Mouse (Mus musculus) midbrain, embryonic 15.5 days (tissue): Measurements from ENCODE around the gene Gstt1. TPM values are rescaled to one million over a fixed set of nuclear protein-coding genes. Genes with fewer than 3 reads are reported as not detected.
"Not testable (repeated sequence)": the region's sequence is repeated elsewhere in the genome, so short reads cannot be mapped to it uniquely, and the experiment has no call there.

ENCODE experiments used
- ATAC-seq: fragments of 200-750 bp; cut with Nextera tagmentation; replicated peaks from 2 replicates; pipeline ENCODE4 v1.8.0; 2017; ENCODE audit warnings: moderate TSS enrichment
- H3K27ac ChIP-seq: fragments of 300-500 bp; sonication (generic); 2 replicates; pipeline ENCODE4 v1.5.1; 2015; ENCODE audit warnings: mild to moderate bottlenecking, inconsistent platforms
- H3K27me3 ChIP-seq: fragments of 300-500 bp; sonication (generic); replicated peaks from 2 replicates; pipeline ENCODE4 v1.6.1; 2015; ENCODE audit warnings: inconsistent platforms
- H3K36me3 ChIP-seq: fragments of 300-500 bp; sonication (generic); replicated peaks from 2 replicates; pipeline ENCODE4 v1.6.1; 2015; ENCODE audit warnings: inconsistent platforms
- H3K4me1 ChIP-seq: fragments of 300-500 bp; sonication (generic); 2 replicates; pipeline ENCODE4 v1.6.1; 2015; ENCODE audit warnings: inconsistent platforms
- H3K4me2 ChIP-seq: fragments of 300-500 bp; sonication (generic); 2 replicates; pipeline ENCODE4 v1.6.1; 2015; ENCODE audit warnings: inconsistent platforms, mild to moderate bottlenecking, moderate library complexity
- H3K4me3 ChIP-seq: fragments of 300-500 bp; sonication (generic); 2 replicates; pipeline ENCODE4 v1.5.1; 2015; ENCODE audit warnings: mild to moderate bottlenecking, inconsistent platforms
- H3K9ac ChIP-seq: fragments of 300-500 bp; sonication (generic); 2 replicates; pipeline ENCODE4 v1.6.1; 2015; ENCODE audit warnings: mild to moderate bottlenecking, inconsistent platforms
- H3K9me3 ChIP-seq: fragments of 300-500 bp; sonication (generic); 2 replicates; pipeline ENCODE4 v1.6.1; 2016; ENCODE audit warnings: inconsistent platforms
- WGBS: fragments of 180-500 bp; shearing (Covaris S2); methylation state at CpG from one replicate; pipeline ENCODE4 v1.1.7; 2015; ENCODE audit warnings: mixed read lengths; 5-methylcytosine and 5-hydroxymethylcytosine counted together
- polyA plus RNA-seq: library from polyadenylated mRNA; unstranded; fragments of >200 nt; fragmentation: Nextera tagmentation; extraction: Ambion mirVana; gene quantifications from 2 replicates; pipeline ENCODE4 v1.2.1, GENCODE M21; 2015

Gene Gstt1
- 14.5 and 16.9 TPM in 2 replicates for polyA plus RNA-seq

DNA sequence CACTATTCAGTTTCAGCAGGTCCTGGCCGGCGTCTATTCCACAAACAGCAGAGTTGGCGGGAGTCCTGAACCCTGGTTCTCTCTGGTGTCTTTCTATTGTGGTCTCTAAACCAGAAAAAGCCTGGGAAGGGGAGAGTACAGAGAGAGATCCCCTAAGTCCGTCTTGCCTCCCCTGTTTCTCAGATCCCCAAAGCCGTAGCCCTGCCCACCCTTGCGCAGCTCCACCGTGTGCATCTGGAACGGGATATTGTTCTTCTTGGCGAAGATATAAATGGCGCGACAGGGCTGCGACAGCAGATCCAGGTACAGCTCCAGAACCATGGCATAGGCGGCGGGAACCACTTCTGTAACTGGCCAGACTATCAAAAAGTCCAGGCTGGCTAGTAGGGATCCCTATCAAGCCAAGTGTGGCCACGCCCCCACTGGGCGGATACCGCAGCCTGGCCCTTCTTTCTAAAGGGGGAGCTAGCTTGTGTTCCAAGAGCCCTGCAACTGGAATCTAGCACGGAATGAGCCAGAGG lies at the start of gene Gstt1:
Gene Gstt1, minus strand, starts transcription at position 409 of the 521 bp plus-strand sequence.
- peak; percentile 33 for ATAC-seq
- WGBS, result 3% methylated on average over 18 of the region's 18 CpGs
- no peaks in the 10 kb centered on the region for H3K27me3 ChIP-seq
- no peaks in the 10 kb centered on the region for H3K9me3 ChIP-seq
- H3K27ac ChIP-seq, result peak within 1 kb of the TSS; percentile 11; the same call in 1 of the 2 replicates
- peak within 1 kb of the TSS; percentile 34 for H3K4me3 ChIP-seq
- peak within 1 kb of the TSS; percentile 36 for H3K9ac ChIP-seq
- H3K4me1 ChIP-seq, result peaks cover 17% of the 10 kb centered on the region; the same call in 1 of the 2 replicates
- no peaks in the 10 kb centered on the region for H3K36me3 ChIP-seq
- peak within 1 kb of the TSS; percentile 54 for H3K4me2 ChIP-seq

DNA sequence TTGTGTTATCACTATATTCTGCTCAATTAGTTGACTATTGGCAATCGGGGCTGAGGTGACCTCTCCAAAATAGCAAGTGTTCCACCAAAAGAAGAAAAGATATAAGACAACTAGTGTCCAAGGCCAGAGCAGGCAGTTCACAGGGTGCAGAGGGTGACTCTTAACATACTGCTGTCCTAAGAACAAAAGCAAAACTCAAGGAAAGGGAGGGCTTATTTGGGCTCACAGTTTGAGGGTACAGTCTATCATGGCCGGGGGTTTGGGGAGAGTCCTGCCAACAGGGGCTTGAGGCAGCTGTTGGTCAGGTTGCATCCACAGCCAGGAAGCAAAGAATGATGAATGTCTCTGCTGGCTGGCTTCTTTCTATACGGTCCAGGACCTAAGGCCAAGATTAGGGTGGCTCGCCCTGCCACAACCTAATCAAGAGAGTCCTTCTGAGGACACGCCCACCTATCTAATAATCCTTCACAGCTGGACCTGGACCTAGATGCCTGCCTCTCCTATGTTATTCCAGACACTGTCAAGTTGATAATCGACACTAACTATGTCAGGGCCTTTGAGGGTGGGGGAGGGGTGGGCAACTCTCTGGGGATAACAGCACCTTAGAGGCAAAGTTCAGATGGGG lies 47.0 kb upstream of the Gstt1 start:
- Histone ChIP-seq H3K27ac (no peak overlapping the region), H3K27me3 (no peaks in the 10 kb centered on the region), H3K9me3 (no peaks in the 10 kb centered on the region), H3K36me3 (no peaks in the 10 kb centered on the region), H3K9ac (no peak overlapping the region), H3K4me2 (no peak overlapping the region), H3K4me1 (0 out of 2 replicates have a peak, but pooled peaks cover 9% of the 10 kb centered on the region), H3K4me3 (no peak overlapping the region)
- no peak for ATAC-seq
- WGBS, result 77% methylated on average over 6 of the region's 6 CpGs

DNA sequence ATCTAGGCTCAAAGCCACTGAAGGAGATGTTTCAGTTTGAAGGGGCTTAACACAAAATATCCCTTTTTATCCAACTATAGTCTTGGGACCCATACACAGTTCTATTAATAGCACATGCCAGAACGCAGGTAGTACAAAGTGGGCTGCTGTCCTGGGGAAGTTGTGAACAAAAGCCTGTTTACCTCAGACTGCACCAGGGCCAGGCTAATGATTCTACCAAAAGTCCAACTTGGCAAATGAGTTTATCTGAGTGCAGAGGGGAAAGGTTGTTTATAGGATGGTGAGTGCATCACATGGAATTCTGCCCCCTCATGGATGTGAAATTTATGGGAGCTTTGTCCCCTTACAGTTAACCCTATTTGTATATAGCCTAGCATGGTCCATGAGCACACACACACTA lies 46.4 kb upstream of the Gstt1 start:
- Histone ChIP-seq H3K27ac (0 out of 2 replicates have a peak overlapping the region, but pooled peaks have one; percentile 8), H3K9me3 (no peaks in the 10 kb centered on the region), H3K27me3 (no peaks in the 10 kb centered on the region), H3K4me2 (no peak overlapping the region), H3K4me3 (no peak overlapping the region), H3K9ac (no peak overlapping the region), H3K36me3 (no peaks in the 10 kb centered on the region), H3K4me1 (0 out of 2 replicates have a peak, but pooled peaks cover 9% of the 10 kb centered on the region)
- no peak for ATAC-seq
- 42% methylated on average over 1 of the region's 1 CpGs for WGBS

DNA sequence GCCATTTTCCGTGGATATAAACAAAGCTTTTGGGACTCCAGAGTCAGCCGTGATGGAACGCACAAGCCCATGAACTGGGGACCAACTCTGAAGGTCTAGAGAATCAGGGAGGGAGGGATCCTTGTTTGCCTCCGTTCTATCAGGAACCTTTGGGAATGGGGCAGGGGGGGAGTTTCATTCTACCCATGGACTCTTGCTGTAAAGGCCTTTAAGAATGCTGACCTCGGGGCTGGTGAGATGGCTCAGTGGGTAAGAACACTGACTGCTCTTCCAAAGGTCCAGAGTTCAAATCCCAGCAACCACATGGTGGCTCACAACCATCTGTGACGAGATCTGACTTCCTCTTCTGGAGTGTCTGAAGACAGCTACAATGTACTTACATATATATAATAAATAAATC lies 45.5 kb upstream of the Gstt1 start:
- not testable (repeated sequence) for H3K27me3 ChIP-seq, H3K36me3 ChIP-seq, H3K4me3 ChIP-seq, H3K27ac ChIP-seq, H3K9ac ChIP-seq, H3K4me2 ChIP-seq, H3K9me3 ChIP-seq, ATAC-seq, H3K4me1 ChIP-seq
- 82% methylated on average over 6 of the region's 6 CpGs for WGBS

DNA sequence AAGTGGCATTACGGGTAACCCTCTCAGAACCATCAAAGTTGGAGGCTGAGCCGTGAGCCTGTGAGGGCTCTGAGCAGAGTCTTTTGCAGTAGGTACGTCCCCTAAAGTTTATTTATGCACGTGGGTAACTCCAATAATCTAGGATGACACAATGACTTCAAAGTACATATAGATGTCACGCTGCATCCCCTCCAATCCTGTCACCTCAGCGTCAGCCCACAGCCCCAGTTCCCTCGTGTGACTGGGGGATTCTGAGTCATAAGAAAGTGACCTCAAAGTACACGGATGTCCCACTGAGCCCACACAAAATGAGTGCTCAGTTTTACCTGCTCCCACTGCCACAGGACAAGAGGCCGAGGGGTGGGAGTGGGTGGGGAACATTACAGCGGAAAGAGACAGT lies 40.7 kb upstream of the Gstt1 start:
- Histone ChIP-seq H3K9me3 (no peaks in the 10 kb centered on the region), H3K9ac (no peak overlapping the region), H3K36me3 (no peaks in the 10 kb centered on the region), H3K27me3 (peaks cover 11% of the 10 kb centered on the region; the same call in 1 of the 2 replicates), H3K4me2 (no peak overlapping the region), H3K27ac (no peak overlapping the region), H3K4me3 (no peak overlapping the region), H3K4me1 (peaks cover 24% of the 10 kb centered on the region)
- ATAC-seq, result no peak
- 83% methylated on average over 10 of the region's 10 CpGs for WGBS

DNA sequence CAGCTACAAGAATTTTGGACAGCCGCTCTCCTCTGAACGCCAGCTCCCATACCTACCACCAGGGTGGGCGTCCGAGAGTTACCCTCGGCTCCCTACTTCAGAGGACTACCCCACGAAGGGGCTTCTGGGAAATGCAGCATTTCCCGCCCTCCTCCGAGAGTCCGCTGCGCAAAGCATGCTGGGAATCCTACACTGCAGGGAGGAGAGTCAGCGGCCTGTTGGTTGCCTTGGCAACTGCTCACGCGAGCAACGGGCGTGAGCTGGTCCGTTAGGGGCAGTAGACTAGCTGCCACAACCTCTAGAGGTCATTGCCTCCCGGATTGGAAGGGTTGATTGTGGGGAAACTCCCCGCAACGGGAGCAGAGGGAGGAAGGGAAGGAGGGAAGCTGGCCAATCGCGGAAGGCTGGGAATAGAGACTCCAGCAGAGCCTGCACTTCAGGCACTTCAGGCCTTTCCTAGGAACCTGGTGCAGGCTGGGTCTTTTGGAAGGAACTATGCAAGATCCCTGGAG lies 38.9 kb upstream of the Gstt1 start, which contains the start of gene Gstt2:
Gene Gstt2, minus strand, starts transcription at position 177 of the 512 bp plus-strand sequence.
- WGBS, result 0% methylated on average over 21 of the region's 21 CpGs

DNA sequence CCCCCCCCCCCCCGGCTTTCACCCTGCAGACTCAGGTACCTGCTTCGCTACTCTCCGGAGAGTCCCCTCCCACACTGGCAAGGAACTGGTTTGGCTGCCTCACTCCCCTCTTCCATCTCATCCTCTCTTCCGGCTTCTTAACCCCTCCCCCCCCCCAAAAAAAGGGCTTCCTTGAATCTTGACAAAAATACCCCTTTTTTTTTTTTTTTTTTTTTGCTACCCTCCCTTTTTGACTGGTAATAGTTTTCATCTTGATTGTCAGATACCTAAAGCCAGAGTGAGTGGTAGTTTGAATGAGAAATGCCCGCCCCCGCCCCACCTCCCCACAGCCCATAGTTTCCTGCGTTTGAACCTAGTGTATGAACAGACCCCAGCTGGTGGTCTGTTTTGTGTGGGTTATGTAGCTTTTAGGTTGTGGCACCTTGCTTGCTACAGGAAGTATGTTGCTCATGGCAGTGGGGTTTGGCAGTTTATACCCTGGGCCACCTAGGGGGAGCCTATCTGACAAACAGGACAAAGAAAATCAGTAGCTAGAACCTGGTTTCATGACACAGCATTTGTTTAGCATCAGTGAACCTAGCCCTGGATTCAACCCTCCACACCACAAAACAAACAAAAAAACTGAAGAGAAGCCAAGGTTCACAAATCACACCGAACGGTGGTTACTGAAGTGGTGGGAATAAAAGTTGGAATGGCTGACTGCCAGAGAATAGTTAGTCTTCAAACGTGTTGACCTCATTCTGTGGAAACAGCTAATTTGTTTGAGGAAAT lies 37.6 kb upstream of the Gstt1 start:
- H3K4me3 ChIP-seq, result peak overlapping the region; percentile 21; the same call in 1 of the 2 replicates
- no peak for ATAC-seq
- H3K36me3 ChIP-seq, result no peaks in the 10 kb centered on the region
- no peaks in the 10 kb centered on the region for H3K9me3 ChIP-seq
- H3K4me1 ChIP-seq, result peaks cover 26% of the 10 kb centered on the region
- H3K9ac ChIP-seq, result no peak overlapping the region; the same call in 1 of the 2 replicates
- 30% methylated on average over 7 of the region's 10 CpGs for WGBS
- no peak overlapping the region for H3K27ac ChIP-seq
- peaks cover 26% of the 10 kb centered on the region for H3K27me3 ChIP-seq
- peak overlapping the region; percentile 59 for H3K4me2 ChIP-seq

More for the DNA sequence above, 38.9 kb upstream of the Gstt1 start, which contains the start of gene Gstt2:
- peak within 1 kb of the TSS; percentile 48 for H3K4me3 ChIP-seq
- peaks cover 26% of the 10 kb centered on the region for H3K4me1 ChIP-seq
- peak within 1 kb of the TSS; percentile 46 for H3K9ac ChIP-seq
- no peaks in the 10 kb centered on the region for H3K36me3 ChIP-seq
- no peaks in the 10 kb centered on the region for H3K9me3 ChIP-seq
- H3K27ac ChIP-seq, result peak within 1 kb of the TSS; percentile 80
- H3K4me2 ChIP-seq, result peak within 1 kb of the TSS; percentile 59
- H3K27me3 ChIP-seq, result peaks cover 26% of the 10 kb centered on the region
- peak; percentile 92 for ATAC-seq

DNA sequence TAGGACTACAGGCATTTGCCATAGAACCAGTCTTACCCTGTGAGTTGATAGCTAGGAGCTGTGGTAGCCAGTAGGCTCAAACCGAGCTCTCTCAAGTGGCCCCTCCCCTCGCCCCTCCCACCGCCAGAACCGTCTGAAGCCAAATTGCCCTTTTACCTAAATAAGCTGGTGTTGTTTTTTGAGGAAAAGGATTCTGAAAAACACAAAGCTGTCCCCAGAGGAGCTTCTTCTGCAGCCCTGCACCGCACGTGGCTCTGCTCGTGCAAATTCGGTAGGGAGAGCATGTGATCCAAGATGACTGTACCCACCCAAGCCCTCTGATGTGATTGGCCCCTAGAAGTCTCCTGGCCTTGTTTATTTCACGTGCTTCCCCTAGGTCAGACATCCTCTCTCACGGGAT lies 36.9 kb upstream of the Gstt1 start:
- Histone ChIP-seq H3K27me3 (peaks cover 26% of the 10 kb centered on the region), H3K4me1 (peaks cover 26% of the 10 kb centered on the region), H3K36me3 (no peaks in the 10 kb centered on the region), H3K27ac (no peak overlapping the region), H3K4me3 (peak overlapping the region; percentile 21), H3K9me3 (no peaks in the 10 kb centered on the region), H3K4me2 (peak overlapping the region; percentile 59), H3K9ac (peak overlapping the region; percentile 8; the same call in 1 of the 2 replicates)
- no peak for ATAC-seq
- 3% methylated on average over 10 of the region's 10 CpGs for WGBS

DNA sequence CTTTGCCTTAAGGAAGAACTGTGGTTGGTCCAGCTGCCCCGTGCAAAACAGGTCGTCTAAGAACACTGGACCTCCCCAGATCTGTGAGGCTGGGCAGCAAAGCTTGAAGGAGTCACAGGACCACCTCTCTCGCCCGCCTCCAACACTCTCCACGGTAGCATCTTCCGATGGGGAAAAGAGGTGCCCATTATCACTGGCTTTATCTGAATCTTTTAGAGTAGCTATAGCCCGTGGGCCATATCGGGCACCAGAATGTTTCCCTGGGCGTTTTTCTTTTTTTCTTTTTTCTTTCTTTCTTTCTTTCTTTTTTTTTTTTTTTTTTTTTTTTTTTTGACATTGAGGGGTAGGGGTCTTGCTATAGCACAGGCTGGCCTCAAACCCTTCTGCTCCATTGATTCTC lies 36.3 kb upstream of the Gstt1 start:
- ATAC-seq, result no peak
- no peak overlapping the region for H3K9ac ChIP-seq
- H3K4me3 ChIP-seq, result peak overlapping the region; percentile 34
- H3K27me3 ChIP-seq, result peaks cover 26% of the 10 kb centered on the region
- no peak overlapping the region for H3K27ac ChIP-seq
- H3K36me3 ChIP-seq, result no peaks in the 10 kb centered on the region
- H3K9me3 ChIP-seq, result no peaks in the 10 kb centered on the region
- H3K4me2 ChIP-seq, result peak overlapping the region; percentile 59
- H3K4me1 ChIP-seq, result peaks cover 26% of the 10 kb centered on the region
- 14% methylated on average over 9 of the region's 9 CpGs for WGBS

DNA sequence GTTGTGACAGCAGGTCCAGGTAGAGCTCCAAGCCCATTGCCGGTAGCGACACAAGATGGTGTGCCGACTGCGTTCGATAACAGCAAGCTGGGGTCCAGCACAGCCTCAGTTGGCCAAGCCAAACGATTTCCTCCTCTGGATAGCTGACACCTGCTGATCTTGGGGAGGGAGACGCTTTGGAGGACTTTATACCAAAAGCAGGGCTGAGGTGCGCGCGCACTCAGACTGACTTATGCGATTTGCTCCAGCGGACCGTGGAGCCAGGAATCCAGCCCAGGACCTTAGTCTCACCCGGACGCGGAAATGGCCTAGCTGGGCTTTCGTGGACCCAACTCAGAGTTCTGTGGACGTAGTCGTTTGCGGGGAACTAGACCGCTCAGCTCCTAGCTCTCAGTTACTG lies 35.9 kb upstream of the Gstt1 start:
- H3K4me3 ChIP-seq, result peak overlapping the region; percentile 34
- H3K4me1 ChIP-seq, result peaks cover 26% of the 10 kb centered on the region
- WGBS, result 2% methylated on average over 21 of the region's 21 CpGs
- H3K27ac ChIP-seq, result no peak overlapping the region
- no peak for ATAC-seq
- H3K36me3 ChIP-seq, result no peaks in the 10 kb centered on the region
- peak overlapping the region; percentile 59 for H3K4me2 ChIP-seq
- H3K9me3 ChIP-seq, result no peaks in the 10 kb centered on the region
- peak overlapping the region; percentile 7; the same call in 1 of the 2 replicates for H3K9ac ChIP-seq
- H3K27me3 ChIP-seq, result peaks cover 26% of the 10 kb centered on the region

DNA sequence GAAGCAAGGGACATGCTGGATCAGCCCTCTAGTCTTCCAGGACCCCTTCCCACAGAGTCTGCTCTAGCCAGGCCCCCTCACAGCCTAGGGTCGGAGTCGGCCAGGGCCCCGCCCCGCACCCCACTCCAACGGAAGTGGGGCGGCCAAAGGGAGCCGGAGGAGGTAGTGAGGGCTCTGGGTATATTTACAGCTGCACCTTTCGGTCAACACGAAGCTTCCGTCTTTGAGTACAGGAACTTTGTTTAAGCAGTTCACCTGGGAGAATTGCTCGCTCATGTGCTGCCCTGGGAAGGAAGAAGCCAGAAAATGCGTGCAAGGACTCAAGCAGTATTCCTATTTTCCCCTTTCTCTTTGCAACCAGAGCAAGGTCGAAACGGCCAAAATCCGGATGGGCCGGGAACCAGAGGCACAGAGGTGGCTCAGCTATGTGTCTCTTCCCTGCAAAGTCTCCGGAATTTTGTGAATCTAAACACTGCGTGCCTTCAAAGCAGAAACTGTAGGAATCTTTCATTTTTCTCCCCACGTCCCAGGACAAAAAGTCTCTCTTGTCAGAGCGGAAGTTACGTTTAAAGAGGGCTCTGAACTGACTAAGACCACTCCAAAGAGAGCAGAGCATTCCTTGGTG lies 35.2 kb upstream of the Gstt1 start:
- Histone ChIP-seq H3K27ac (no peak overlapping the region), H3K4me3 (peak overlapping the region; percentile 34; the same call in 1 of the 2 replicates), H3K4me2 (peak overlapping the region; percentile 59), H3K9me3 (no peaks in the 10 kb centered on the region), H3K27me3 (peaks cover 26% of the 10 kb centered on the region), H3K4me1 (peaks cover 26% of the 10 kb centered on the region), H3K36me3 (no peaks in the 10 kb centered on the region), H3K9ac (no peak overlapping the region; the same call in 1 of the 2 replicates)
- ATAC-seq, result no peak
- WGBS, result 16% methylated on average over 21 of the region's 21 CpGs
